Mouse (Mus musculus): Measurements from ENCODE around the gene Ankrd28.

DNA sequence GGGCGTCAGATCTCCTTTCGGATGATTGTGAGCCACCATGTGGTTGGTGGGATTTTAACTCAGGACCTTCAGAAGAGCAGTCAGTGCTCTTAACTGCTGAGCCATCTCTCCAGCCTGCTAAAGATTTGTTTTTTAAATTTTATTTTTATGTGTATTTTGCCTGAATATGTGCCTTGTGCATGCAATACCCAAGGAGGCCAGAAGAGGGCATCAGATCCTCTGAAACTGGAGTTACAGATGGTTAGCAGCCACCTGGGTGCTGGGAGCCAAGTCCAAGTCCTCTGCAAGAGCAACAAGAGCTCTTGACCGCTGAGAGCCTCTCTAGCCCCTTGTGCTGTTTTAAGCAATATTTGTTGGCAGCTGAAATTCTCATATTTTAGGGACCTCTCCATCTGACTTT is 180.1 kb downstream of the Ankrd28 start:
- no peak for TF ChIP-seq CTCF (IDR thresholded peaks at IDR 0.05; ENCODE audit: control insufficient read depth, insufficient read depth, insufficient read length)
- TF ChIP-seq MAX (IDR thresholded peaks at IDR 0.05), result no peak
- TF ChIP-seq FOSL1 (IDR thresholded peaks at IDR 0.05; ENCODE audit: insufficient read depth, low read length, poor library complexity, severe bottlenecking), result no peak
- no peak for TF ChIP-seq CEBPB (IDR thresholded peaks at IDR 0.05; ENCODE audit: low read depth)
